Mouse (Mus musculus) telencephalon, adult 2 months (tissue): ENCODE measurements around the gene Ovch2.

Source experiments
- DNase-seq: peaks from one replicate; pipeline ENCODE4 v3.0.0-alpha.2; 2011; ENCODE audit warnings: low read depth, low spot score

Gene Ovch2

GRCm38 (mm10) chr7:107744454-107744853 lies 56.6 kb downstream of the Ovch2 start:
- no peak for DNase-seq

GRCm38 (mm10) chr7:107742963-107743465 lies 58.0 kb downstream of the Ovch2 start:
- DNase-seq, result no peak

GRCm38 (mm10) chr7:107738726-107739125 lies 62.3 kb downstream of the Ovch2 start:
- no peak for DNase-seq

GRCm38 (mm10) chr7:107733162-107733561 lies 67.8 kb downstream of the Ovch2 start:
- DNase-seq, result no peak
